Mouse (Mus musculus) limb, embryonic 11.5 days (tissue): ENCODE data around the gene Sptb. TPM values are rescaled to one million over a fixed set of nuclear protein-coding genes. Genes with fewer than 3 reads are reported as not detected.

Experiments
- ATAC-seq: fragments of 200-750 bp; cut with Nextera tagmentation; 2 replicates; pipeline ENCODE4 v1.8.0; 2017; ENCODE audit warnings: low read depth; ENCODE audit not compliant: insufficient number of reproducible peaks, low FRiP score, low TSS enrichment
- DNase-seq: peaks from one replicate; pipeline ENCODE4 v3.0.0-alpha.2; 2015; ENCODE audit warnings: low spot score
- H3K27ac ChIP-seq: fragments of 300-500 bp; sonication (generic); replicated peaks from 2 replicates; pipeline ENCODE4 v1.5.1; 2014; ENCODE audit warnings: low read depth, mild to moderate bottlenecking, low read length
- H3K27me3 ChIP-seq: fragments of 300-500 bp; sonication (generic); 2 replicates; pipeline ENCODE4 v1.6.1; 2014; ENCODE audit warnings: mild to moderate bottlenecking, low read length, mixed read lengths; ENCODE audit not compliant: control insufficient read depth, insufficient read depth
- H3K36me3 ChIP-seq: fragments of 300-500 bp; sonication (generic); 2 replicates; pipeline ENCODE4 v1.6.1; 2014; ENCODE audit warnings: mild to moderate bottlenecking, low read length, moderate library complexity, mixed read lengths; ENCODE audit not compliant: control insufficient read depth, insufficient read depth
- H3K4me1 ChIP-seq: fragments of 300-500 bp; sonication (generic); 2 replicates; pipeline ENCODE4 v1.6.1; 2014; ENCODE audit warnings: low read length, mixed read lengths; ENCODE audit not compliant: control insufficient read depth, insufficient read depth
- H3K4me2 ChIP-seq: fragments of 300-500 bp; sonication (generic); 2 replicates; pipeline ENCODE4 v1.6.1; 2014; ENCODE audit warnings: low read depth, mild to moderate bottlenecking, moderate library complexity; ENCODE audit not compliant: severe bottlenecking
- H3K4me3 ChIP-seq: fragments of 300-500 bp; sonication (generic); 2 replicates; pipeline ENCODE4 v1.5.1; 2014; ENCODE audit warnings: low read depth, low read length
- H3K9ac ChIP-seq: fragments of 300-500 bp; sonication (generic); 2 replicates; pipeline ENCODE4 v1.6.1; 2014; ENCODE audit warnings: mild to moderate bottlenecking, low read length
- H3K9me3 ChIP-seq: fragments of 300-500 bp; sonication (generic); 2 replicates; pipeline ENCODE4 v1.6.1; 2016; ENCODE audit warnings: low read length; ENCODE audit not compliant: control insufficient read depth
- WGBS: fragments of 180-500 bp; shearing (Covaris S2); extraction: QIAGEN DNeasy Blood & Tissue Kit; methylation state at CpG from one replicate; pipeline ENCODE4 v1.1.7; 2014; 5-methylcytosine and 5-hydroxymethylcytosine counted together
- polyA plus RNA-seq: library from polyadenylated mRNA; unstranded; fragments of >200 nt; fragmentation: Nextera tagmentation; extraction: Ambion mirVana; gene quantifications from 2 replicates; pipeline ENCODE4 v1.2.1, GENCODE M21; 2014

The Sptb gene
- polyA plus RNA-seq, 1 experiment from 2014 or later, result 2.7 TPM

DNA sequence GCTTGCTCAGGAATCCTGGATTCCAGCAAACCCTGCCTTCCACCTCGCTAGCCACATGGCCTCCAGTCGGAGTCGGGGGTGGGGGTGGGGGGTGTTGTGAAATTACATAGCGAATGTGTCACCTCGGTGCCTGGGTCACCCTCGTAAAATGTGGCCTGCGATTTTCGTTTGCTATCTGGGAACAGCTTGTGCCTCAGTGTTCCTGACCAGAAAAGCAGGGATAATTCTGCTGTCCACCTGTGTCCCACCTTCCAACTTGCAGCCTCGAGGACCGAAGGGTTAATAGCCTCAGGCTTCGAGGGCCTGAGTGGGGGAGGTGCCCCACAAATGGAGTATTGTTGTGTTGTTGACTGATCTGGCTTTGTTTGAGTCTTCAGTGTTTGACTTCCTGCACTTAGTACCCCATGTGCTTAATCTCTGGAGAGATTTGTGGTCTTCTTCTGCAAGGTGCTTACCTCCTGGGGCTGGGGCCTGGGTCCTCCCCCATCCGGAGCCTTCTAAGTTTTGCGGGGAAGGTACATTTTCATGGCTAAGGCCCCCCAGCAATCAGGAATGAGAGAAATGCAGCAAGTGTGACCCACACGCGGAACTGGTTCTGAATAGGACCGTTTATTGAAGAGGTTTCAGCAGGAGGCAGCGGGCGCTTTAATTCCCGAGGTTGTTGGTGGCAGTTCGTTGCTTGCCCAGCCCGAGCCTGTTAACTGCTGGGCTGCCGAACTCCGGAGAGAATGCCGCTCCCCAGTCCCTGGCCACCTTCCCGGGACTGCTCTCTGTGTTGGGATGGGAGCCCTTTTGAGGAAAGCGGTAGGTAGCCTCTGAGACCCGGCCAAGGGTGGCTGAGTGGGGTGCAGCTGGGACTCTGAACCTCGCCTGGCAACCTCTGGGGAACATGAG lies 163.7 kb downstream of the Sptb start:
- H3K9ac ChIP-seq, result peak overlapping the region; percentile 14
- WGBS, result 4% methylated on average over 28 of the region's 28 CpGs
- no peaks in the 10 kb centered on the region for H3K9me3 ChIP-seq
- DNase-seq (peak; percentile 65), ATAC-seq (peak; percentile 32; the same call in 1 of the 2 replicates)
- peak overlapping the region; percentile 30 for H3K4me2 ChIP-seq
- peaks cover 26% of the 10 kb centered on the region for H3K4me1 ChIP-seq
- no peaks in the 10 kb centered on the region for H3K27me3 ChIP-seq
- peak overlapping the region; percentile 57 for H3K27ac ChIP-seq
- H3K4me3 ChIP-seq, result peak overlapping the region; percentile 9; the same call in 1 of the 2 replicates
- no peaks in the 10 kb centered on the region for H3K36me3 ChIP-seq

DNA sequence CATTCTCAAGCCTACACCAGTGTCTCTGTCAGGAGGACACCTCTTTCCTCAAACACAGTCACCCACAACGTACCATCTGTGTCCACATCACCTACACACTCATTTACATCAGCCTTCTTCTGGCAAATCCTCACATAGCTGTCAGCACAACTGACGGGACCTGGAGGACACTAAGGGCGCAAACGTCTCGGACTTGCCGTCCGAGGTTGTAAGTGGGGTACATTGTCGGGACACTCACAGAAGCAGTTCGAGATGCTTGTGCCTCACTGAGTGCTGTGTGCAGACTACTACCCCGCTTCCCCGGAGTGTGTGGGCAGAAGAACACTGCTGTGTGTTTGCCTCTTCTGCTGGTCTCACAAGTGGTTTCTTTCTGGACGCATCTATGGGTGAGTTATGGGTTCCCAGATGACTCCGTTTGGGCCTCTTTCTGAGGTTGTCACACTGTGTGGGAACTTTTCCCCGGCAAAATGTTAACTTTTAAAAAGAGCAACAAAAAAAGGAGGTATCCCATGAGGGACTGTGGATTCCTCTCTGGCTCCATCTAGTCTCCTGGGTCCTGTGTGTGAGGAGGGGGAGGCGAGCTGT lies 164.5 kb downstream of the Sptb start:
- H3K36me3 ChIP-seq, result no peaks in the 10 kb centered on the region
- H3K9ac ChIP-seq, result no peak overlapping the region
- ATAC-seq (no peak), DNase-seq (peak; percentile 34)
- H3K4me3 ChIP-seq, result no peak overlapping the region
- no peaks in the 10 kb centered on the region for H3K9me3 ChIP-seq
- 44% methylated on average over 15 of the region's 15 CpGs for WGBS
- peak overlapping the region; percentile 30 for H3K4me2 ChIP-seq
- H3K4me1 ChIP-seq, result peaks cover 29% of the 10 kb centered on the region
- H3K27me3 ChIP-seq, result no peaks in the 10 kb centered on the region
- no peak overlapping the region; the same call in 1 of the 2 replicates for H3K27ac ChIP-seq

DNA sequence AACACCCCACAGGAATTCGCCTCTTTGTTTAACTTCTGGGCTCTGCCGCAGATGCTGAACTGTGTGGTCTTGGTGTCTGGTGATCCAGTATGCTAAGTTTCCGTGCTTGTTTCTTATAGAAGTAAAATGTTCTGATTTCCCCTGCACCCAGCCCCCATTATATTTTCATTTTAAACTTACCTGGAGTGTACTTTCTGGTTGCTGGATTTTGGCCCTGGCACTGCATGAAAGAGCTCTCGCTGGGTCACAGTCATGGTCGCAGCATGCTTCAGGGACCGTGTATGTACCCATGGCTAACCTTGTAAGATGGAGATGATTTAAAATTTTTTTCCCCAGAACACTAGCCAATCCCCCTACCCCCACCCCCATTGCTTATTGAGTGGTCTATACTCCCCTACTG lies 168.5 kb downstream of the Sptb start:
- no peak overlapping the region for H3K9ac ChIP-seq
- ATAC-seq (no peak), DNase-seq (no peak)
- H3K4me3 ChIP-seq, result no peak overlapping the region
- no peak overlapping the region for H3K27ac ChIP-seq
- no peaks in the 10 kb centered on the region for H3K36me3 ChIP-seq
- no peaks in the 10 kb centered on the region for H3K9me3 ChIP-seq
- H3K27me3 ChIP-seq, result no peaks in the 10 kb centered on the region
- peaks cover 16% of the 10 kb centered on the region for H3K4me1 ChIP-seq
- WGBS, result 79% methylated on average over 6 of the region's 6 CpGs
- no peak overlapping the region for H3K4me2 ChIP-seq

DNA sequence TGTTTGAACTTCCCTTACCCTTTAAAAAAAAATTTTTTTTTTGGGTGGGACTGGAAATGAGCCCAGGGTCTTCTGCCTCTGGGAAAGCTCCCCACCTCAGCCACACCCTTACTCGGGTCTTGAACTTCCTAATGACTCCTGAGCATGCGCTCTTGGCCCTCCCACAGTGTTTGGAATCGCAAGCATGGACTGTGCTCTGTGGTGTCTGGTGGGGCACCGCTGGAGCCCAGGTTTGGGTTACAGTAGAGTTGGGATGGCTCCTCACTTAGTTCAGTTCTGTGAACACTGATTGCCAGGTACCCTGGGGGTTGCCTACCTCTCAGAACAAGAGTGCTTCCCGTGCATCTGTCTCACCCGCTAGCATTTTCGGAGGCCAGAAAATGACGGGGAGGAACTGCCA lies 168.9 kb downstream of the Sptb start:
- no peaks in the 10 kb centered on the region for H3K9me3 ChIP-seq
- H3K4me3 ChIP-seq, result no peak overlapping the region
- H3K27ac ChIP-seq, result no peak overlapping the region
- H3K36me3 ChIP-seq, result no peaks in the 10 kb centered on the region
- WGBS, result 50% methylated on average over 8 of the region's 8 CpGs
- peaks cover 12% of the 10 kb centered on the region for H3K4me1 ChIP-seq
- no peaks in the 10 kb centered on the region for H3K27me3 ChIP-seq
- no peak overlapping the region for H3K9ac ChIP-seq
- H3K4me2 ChIP-seq, result no peak overlapping the region
- ATAC-seq (no peak), DNase-seq (no peak)

DNA sequence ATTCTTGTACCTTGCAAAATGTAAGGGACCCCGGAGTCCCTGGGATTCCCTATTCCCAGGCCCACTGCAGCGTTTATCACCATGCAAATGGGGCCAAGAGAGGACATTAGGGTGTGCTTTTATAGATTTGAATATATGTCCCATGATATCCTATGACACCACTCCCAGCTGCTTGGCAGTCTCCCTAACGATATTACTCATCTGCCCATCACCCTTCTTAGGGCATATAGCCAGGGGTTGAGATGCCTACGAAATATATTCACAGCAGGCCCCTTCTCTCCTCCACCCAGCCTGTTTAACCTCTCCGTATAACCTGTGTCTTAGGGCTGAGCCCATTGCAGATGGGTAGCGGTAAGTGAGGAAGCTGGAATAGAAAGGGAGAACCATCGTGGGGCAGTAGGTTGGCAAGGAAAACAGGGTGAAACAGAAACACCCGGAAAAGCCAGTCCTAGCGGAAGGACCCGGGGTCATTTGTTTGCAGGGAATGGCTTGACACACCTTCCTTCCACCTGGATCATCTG lies 169.6 kb downstream of the Sptb start:
- no peak overlapping the region for H3K4me3 ChIP-seq
- no peaks in the 10 kb centered on the region for H3K27me3 ChIP-seq
- no peaks in the 10 kb centered on the region for H3K36me3 ChIP-seq
- 81% methylated on average over 10 of the region's 10 CpGs for WGBS
- H3K9ac ChIP-seq, result no peak overlapping the region
- no peak for ATAC-seq
- peaks cover 5% of the 10 kb centered on the region for H3K4me1 ChIP-seq
- H3K27ac ChIP-seq, result no peak overlapping the region
- DNase-seq, result no peak
- H3K9me3 ChIP-seq, result no peaks in the 10 kb centered on the region
- H3K4me2 ChIP-seq, result no peak overlapping the region

DNA sequence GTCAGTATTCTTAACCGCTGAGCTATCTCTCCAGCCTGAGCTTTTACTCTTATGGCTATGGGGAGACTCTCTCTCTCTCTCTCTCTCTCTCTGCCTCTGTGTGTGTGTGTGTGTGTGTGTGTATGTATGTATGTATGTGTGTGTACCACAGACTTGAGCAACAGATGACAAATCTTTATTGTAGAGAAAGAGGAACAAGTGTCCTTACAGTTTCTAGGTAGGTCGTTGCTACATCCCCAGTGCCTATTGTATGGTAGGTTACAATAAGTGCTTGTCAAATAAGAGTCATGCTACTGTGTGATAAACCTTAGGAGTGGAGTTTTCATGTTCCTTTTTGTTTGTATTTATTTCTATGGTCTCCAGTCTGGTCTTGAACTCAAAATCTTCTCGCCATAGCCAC lies 170.2 kb downstream of the Sptb start:
- DNase-seq, result no peak
- Histone ChIP-seq H3K27ac (no peak overlapping the region), H3K4me1 (0 out of 2 replicates have a peak, but pooled peaks cover 7% of the 10 kb centered on the region), H3K9me3 (no peaks in the 10 kb centered on the region), H3K4me2 (no peak overlapping the region), H3K27me3 (no peaks in the 10 kb centered on the region), H3K9ac (no peak overlapping the region), H3K4me3 (no peak overlapping the region), H3K36me3 (no peaks in the 10 kb centered on the region)
- ATAC-seq, result no peak
- 92% methylated on average over 3 of the region's 3 CpGs for WGBS

DNA sequence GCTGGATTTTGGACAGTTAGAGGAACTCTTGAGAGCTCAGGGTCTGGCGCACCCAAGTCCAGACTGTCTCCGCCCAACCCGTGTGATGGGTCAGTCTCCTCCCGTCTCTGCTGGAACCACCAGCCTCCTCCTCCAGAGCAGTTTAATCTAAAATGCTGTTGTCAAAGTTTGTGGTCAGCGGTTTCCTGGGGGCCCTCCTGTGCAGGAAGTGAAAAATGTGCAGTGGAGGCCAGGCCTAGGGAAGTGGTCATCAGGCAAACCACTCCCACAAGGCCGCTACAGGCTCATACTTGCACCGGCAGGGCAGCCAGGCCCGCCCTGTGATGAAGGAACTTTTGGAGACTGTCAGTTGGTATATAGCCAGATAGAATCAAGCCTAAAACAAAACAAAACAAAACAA lies 172.9 kb downstream of the Sptb start:
- Histone ChIP-seq H3K4me1 (peaks cover 14% of the 10 kb centered on the region; the same call in 1 of the 2 replicates), H3K27ac (no peak overlapping the region), H3K4me2 (no peak overlapping the region), H3K4me3 (no peak overlapping the region), H3K36me3 (no peaks in the 10 kb centered on the region), H3K27me3 (no peaks in the 10 kb centered on the region), H3K9me3 (no peaks in the 10 kb centered on the region), H3K9ac (no peak overlapping the region)
- ATAC-seq, result no peak
- 88% methylated on average over 8 of the region's 8 CpGs for WGBS
- DNase-seq, result no peak

DNA sequence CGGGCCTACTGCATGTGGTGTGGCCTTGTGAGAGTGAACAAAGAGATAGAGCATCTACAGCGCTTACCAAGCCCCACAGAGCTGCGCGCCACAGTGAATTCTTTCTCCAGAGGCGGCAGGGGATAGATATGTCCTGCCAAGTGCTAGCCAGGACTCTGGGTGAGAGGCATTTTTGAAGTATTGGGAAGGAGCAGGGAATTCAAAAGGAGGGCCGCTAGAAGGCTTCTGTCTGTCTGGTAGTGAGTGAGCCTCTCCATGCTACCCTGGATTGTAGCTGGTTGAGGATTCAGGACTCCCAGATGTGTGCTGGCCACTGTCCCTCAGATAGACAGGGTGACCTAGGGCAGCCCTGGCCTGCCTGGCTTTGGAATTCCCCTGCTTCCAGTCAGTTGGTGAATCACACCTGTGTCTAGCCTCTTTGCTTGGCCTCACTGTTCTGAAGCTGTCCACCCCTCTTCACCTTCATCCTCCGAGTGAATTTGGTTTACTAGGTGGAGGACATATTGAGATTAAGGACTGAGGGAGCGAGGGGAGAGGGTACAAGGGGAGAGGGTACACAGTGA lies 173.7 kb downstream of the Sptb start:
- H3K36me3 ChIP-seq, result no peaks in the 10 kb centered on the region
- H3K4me3 ChIP-seq, result no peak overlapping the region
- H3K27ac ChIP-seq, result no peak overlapping the region
- no peak for ATAC-seq
- 86% methylated on average over 8 of the region's 8 CpGs for WGBS
- no peak overlapping the region for H3K4me2 ChIP-seq
- no peak overlapping the region for H3K9ac ChIP-seq
- H3K4me1 ChIP-seq, result peaks cover 19% of the 10 kb centered on the region
- H3K27me3 ChIP-seq, result no peaks in the 10 kb centered on the region
- DNase-seq, result no peak
- H3K9me3 ChIP-seq, result no peaks in the 10 kb centered on the region
